Mouse (Mus musculus): ENCODE measurements around the gene Pofut2. TPM values are rescaled to one million over a fixed set of nuclear protein-coding genes. Genes with fewer than 3 reads are reported as not detected.

Pofut2 gene
- 44.0 TPM for polyA plus RNA-seq (2014; fragmentation: Illumina TruSeq; extraction: RNeasy Lipid Tissue Mini Kit (QIAGEN cat#74804); ENCODE audit: low read depth, low replicate concordance)

GRCm38 (mm10) chr10:77258704-77259621, at the start of gene Pofut2:
Gene Pofut2, plus strand, starts transcription at chr10:77259218.

Other genes starting within 250 kb of the Pofut2 start
- gene Slc19a1, start 227.0 kb upstream of the Pofut2 start, polyA plus RNA-seq (2014; fragmentation: Illumina TruSeq; extraction: RNeasy Lipid Tissue Mini Kit (QIAGEN cat#74804); ENCODE audit: low read depth, low replicate concordance) = 4.0 TPM
- gene Col18a1, start 92.7 kb upstream of the Pofut2 start, polyA plus RNA-seq (2014; fragmentation: Illumina TruSeq; extraction: RNeasy Lipid Tissue Mini Kit (QIAGEN cat#74804); ENCODE audit: low read depth, low replicate concordance) = 10.7 TPM
- 14.8 TPM for gene Adarb1, start 159.1 kb downstream of the Pofut2 start, polyA plus RNA-seq (2014; fragmentation: Illumina TruSeq; extraction: RNeasy Lipid Tissue Mini Kit (QIAGEN cat#74804); ENCODE audit: low read depth, low replicate concordance)

Data from heart, adult 10 weeks (tissue).